Mouse (Mus musculus) G1E (cell line): ENCODE data around the gene Cemip. TPM values are rescaled to one million over a fixed set of nuclear protein-coding genes. Genes with fewer than 3 reads are reported as not detected.

Source experiments
- ATAC-seq: 2 replicates; pipeline ENCODE4 v1.8.0; 2016; ENCODE audit warnings: mild to moderate bottlenecking; ENCODE audit not compliant: insufficient number of reproducible peaks, poor library complexity, low FRiP score, severe bottlenecking; ENCODE audit errors: extremely low read depth
- DNase-seq: peaks from one replicate; pipeline ENCODE4 v3.0.0; 2012; ENCODE audit warnings: low spot score
- H3K27me3 ChIP-seq: 2 replicates; pipeline ENCODE4 v1.6.1; 2012; ENCODE audit warnings: mild to moderate bottlenecking, low read length, inconsistent platforms; ENCODE audit not compliant: insufficient read depth
- H3K36me3 ChIP-seq: replicated peaks from 2 replicates; pipeline ENCODE3; 2012; ENCODE audit warnings: mild to moderate bottlenecking, inconsistent platforms
- H3K4me1 ChIP-seq: 2 replicates; pipeline ENCODE4 v1.6.1; 2012; ENCODE audit warnings: low read depth, low read length, inconsistent platforms, mixed read lengths; ENCODE audit not compliant: insufficient read depth
- H3K4me3 ChIP-seq: 2 replicates; pipeline ENCODE4 v1.5.1; 2012; ENCODE audit warnings: low read depth, mild to moderate bottlenecking, inconsistent platforms, low read length, moderate library complexity, mixed read lengths
- H3K9me3 ChIP-seq: replicated peaks from 2 replicates; pipeline ENCODE4 v1.6.1; 2012; ENCODE audit warnings: inconsistent platforms
- CTCF ChIP-seq: IDR thresholded peaks from 2 replicates; pipeline ENCODE4 v1.5.1; 2012; ENCODE audit warnings: low read depth, low read length, inconsistent platforms, mixed read lengths
- GATA1 ChIP-seq: IDR thresholded peaks from 2 replicates; pipeline ENCODE4 v1.6.1; 2012; ENCODE audit warnings: borderline replicate concordance, low read length, inconsistent platforms, mixed read lengths
- GATA2 ChIP-seq: IDR thresholded peaks from 2 replicates; pipeline ENCODE4 v1.6.1; 2012; ENCODE audit warnings: low read depth, low read length, inconsistent platforms, borderline replicate concordance
- POLR2AphosphoS5 ChIP-seq: IDR thresholded peaks from 2 replicates; pipeline ENCODE4 v1.6.1; 2012; ENCODE audit warnings: low read depth, low read length, inconsistent platforms; ENCODE audit not compliant: insufficient replicate concordance
- TAL1 ChIP-seq: conservative IDR thresholded peaks from 2 replicates; pipeline ENCODE4 v1.6.1; 2012; ENCODE audit warnings: low read depth, low read length, inconsistent platforms, mixed read lengths
- polyA plus RNA-seq: library from polyadenylated mRNA; stranded (reverse); fragments of >175 nt; gene quantifications from 2 replicates; pipeline ENCODE4 v1.2.3, GENCODE M21; 2012
- total RNA-seq, 2 experiments: library from RNA; stranded (forward) in 1 of 2; stranded (reverse) in 1 of 2; fragments of 200-1000 nt in 1 of 2; fragments of >200 nt in 1 of 2; fragmentation: Nextera tagmentation in 1 of 2; gene quantifications; 2 replicates each; pipeline ENCODE4 v1.2.3; 2014 to 2017

Gene Cemip
- total and polyA plus RNA-seq, 3 experiments = 0.22 TPM; not detected in 2

- ATAC-seq = no peak
- H3K36me3 ChIP-seq = no peaks in the 10 kb centered on the region
- no peaks in the 10 kb centered on the region for H3K9me3 ChIP-seq
- no peak overlapping the region for H3K4me3 ChIP-seq
- no peak for DNase-seq
- no peaks in the 10 kb centered on the region for H3K4me1 ChIP-seq
- TF ChIP-seq TAL1 = no peak
- peaks cover 2% of the 10 kb centered on the region; the same call in 1 of the 2 replicates for H3K27me3 ChIP-seq
Observed at GRCm38 (mm10) chr7:84055961-84056629, 30.2 kb downstream of the Cemip start.

GRCm38 (mm10) chr7:84053856-84054255, 32.4 kb downstream of the Cemip start:
- H3K27me3 ChIP-seq = peaks cover 2% of the 10 kb centered on the region; the same call in 1 of the 2 replicates
- H3K36me3 ChIP-seq = no peaks in the 10 kb centered on the region
- no peak for TF ChIP-seq POLR2AphosphoS5
- TF ChIP-seq GATA1 = no peak
- no peak for TF ChIP-seq CTCF
- no peaks in the 10 kb centered on the region for H3K4me1 ChIP-seq
- DNase-seq (no peak), ATAC-seq (no peak)
- no peaks in the 10 kb centered on the region for H3K9me3 ChIP-seq
- H3K4me3 ChIP-seq = no peak overlapping the region

- ATAC-seq = no peak
- H3K4me1 ChIP-seq = no peaks in the 10 kb centered on the region
- H3K4me3 ChIP-seq = no peak overlapping the region
- no peak for DNase-seq
- no peaks in the 10 kb centered on the region for H3K9me3 ChIP-seq
- no peak for TF ChIP-seq POLR2AphosphoS5
- no peaks in the 10 kb centered on the region for H3K36me3 ChIP-seq
- H3K27me3 ChIP-seq = peaks cover 2% of the 10 kb centered on the region; the same call in 1 of the 2 replicates
Observed at GRCm38 (mm10) chr7:84051423-84051822, 34.9 kb downstream of the Cemip start.

GRCm38 (mm10) chr7:84045546-84045945, 40.8 kb downstream of the Cemip start:
- no peak for TF ChIP-seq CTCF
- TF ChIP-seq TAL1 = no peak
- TF ChIP-seq GATA1 = no peak
- no peak for TF ChIP-seq GATA2
- no peak for TF ChIP-seq POLR2AphosphoS5
- no peaks in the 10 kb centered on the region for H3K36me3 ChIP-seq
- DNase-seq (no peak), ATAC-seq (no peak)
- H3K9me3 ChIP-seq = no peaks in the 10 kb centered on the region
- no peaks in the 10 kb centered on the region for H3K4me1 ChIP-seq
- no peak overlapping the region for H3K4me3 ChIP-seq
- no peaks in the 10 kb centered on the region for H3K27me3 ChIP-seq

GRCm38 (mm10) chr7:84044581-84045290, 41.6 kb downstream of the Cemip start:
- H3K4me3 ChIP-seq = no peak overlapping the region
- ATAC-seq (no peak), DNase-seq (no peak)
- H3K4me1 ChIP-seq = no peaks in the 10 kb centered on the region
- TF ChIP-seq GATA2 (no peak), TAL1 (no peak), GATA1 (no peak), POLR2AphosphoS5 (no peak), CTCF (no peak)
- H3K36me3 ChIP-seq = no peaks in the 10 kb centered on the region
- no peaks in the 10 kb centered on the region for H3K9me3 ChIP-seq
- no peaks in the 10 kb centered on the region for H3K27me3 ChIP-seq

- no peak for ATAC-seq
- TF ChIP-seq GATA1 (no peak), TAL1 (no peak), CTCF (no peak), GATA2 (no peak), POLR2AphosphoS5 (no peak)
- H3K4me3 ChIP-seq = no peak overlapping the region
Observed at GRCm38 (mm10) chr7:84042726-84043125, 43.6 kb downstream of the Cemip start.

More at GRCm38 (mm10) chr7:84042726-84043125, 43.6 kb downstream of the Cemip start:
- Histone ChIP-seq H3K9me3 (no peaks in the 10 kb centered on the region), H3K27me3 (no peaks in the 10 kb centered on the region), H3K4me1 (no peaks in the 10 kb centered on the region), H3K36me3 (no peaks in the 10 kb centered on the region)
- no peak for DNase-seq
